Mouse (Mus musculus) testis, adult 2 months (tissue): ENCODE measurements around the gene Bcar3. TPM values are rescaled to one million over a fixed set of nuclear protein-coding genes. Genes with fewer than 3 reads are reported as not detected.

Experiments used
- H3K27ac ChIP-seq: fragments of 200-500 bp; 2 replicates; pipeline ENCODE4 v1.5.1; 2012; ENCODE audit warnings: low read depth, low read length; ENCODE audit not compliant: control insufficient read depth, insufficient read depth
- H3K27me3 ChIP-seq: fragments of 200-500 bp; 2 replicates; pipeline ENCODE4 v1.6.1; 2012; ENCODE audit warnings: mild to moderate bottlenecking, low read length, moderate library complexity; ENCODE audit not compliant: control insufficient read depth, insufficient read depth
- H3K36me3 ChIP-seq: fragments of 200-500 bp; 2 replicates; pipeline ENCODE4 v1.6.1; 2012; ENCODE audit warnings: mild to moderate bottlenecking, low read length; ENCODE audit not compliant: control insufficient read depth, insufficient read depth
- H3K4me1 ChIP-seq: fragments of 200-500 bp; 2 replicates; pipeline ENCODE4 v1.6.1; 2012; ENCODE audit warnings: low read length; ENCODE audit not compliant: control insufficient read depth, insufficient read depth
- H3K4me3 ChIP-seq: fragments of 200-500 bp; 2 replicates; pipeline ENCODE4 v1.5.1; 2012; ENCODE audit warnings: low read depth, mild to moderate bottlenecking, low read length, moderate library complexity, mixed read lengths; ENCODE audit not compliant: control insufficient read depth
- CTCF ChIP-seq: fragments of 200-500 bp; IDR thresholded peaks from 2 replicates; pipeline ENCODE4 v1.5.1; 2012; ENCODE audit warnings: low read depth, mild to moderate bottlenecking, inconsistent platforms, low read length, moderate library complexity; ENCODE audit not compliant: control insufficient read depth, insufficient read depth, insufficient replicate concordance
- POLR2A ChIP-seq: fragments of 200-500 bp; IDR thresholded peaks from 2 replicates; pipeline ENCODE4 v1.6.1; 2012; ENCODE audit warnings: low read depth, mild to moderate bottlenecking, inconsistent platforms, low read length, moderate library complexity; ENCODE audit not compliant: control insufficient read depth
- polyA plus RNA-seq: library from polyadenylated mRNA; depleted of rRNA; stranded (reverse); fragments of >200 nt; gene quantifications from 2 replicates; pipeline ENCODE4 v1.2.3, GENCODE M21; 2012

The Bcar3 gene
- polyA plus RNA-seq, 1 experiment: 12.5 TPM

- Histone ChIP-seq H3K4me1 (no peaks in the 10 kb centered on the region), H3K27me3 (no peaks in the 10 kb centered on the region), H3K27ac (no peak overlapping the region), H3K4me3 (no peak overlapping the region), H3K36me3 (no peaks in the 10 kb centered on the region)
- TF ChIP-seq CTCF (no peak), POLR2A (no peak)
Observed at GRCm38 (mm10) chr3:122446678-122447077, 152.7 kb downstream of the Bcar3 start.

GRCm38 (mm10) chr3:122448196-122448595 lies 154.3 kb downstream of the Bcar3 start:
- no peak for TF ChIP-seq CTCF
- TF ChIP-seq POLR2A: no peak
- no peak overlapping the region for H3K27ac ChIP-seq
- H3K27me3 ChIP-seq: no peaks in the 10 kb centered on the region
- H3K4me1 ChIP-seq: no peaks in the 10 kb centered on the region
- H3K4me3 ChIP-seq: no peak overlapping the region
- H3K36me3 ChIP-seq: no peaks in the 10 kb centered on the region

GRCm38 (mm10) chr3:122450041-122450440 lies 156.1 kb downstream of the Bcar3 start:
- Histone ChIP-seq H3K4me1 (no peaks in the 10 kb centered on the region), H3K27me3 (no peaks in the 10 kb centered on the region)
- TF ChIP-seq POLR2A: no peak
- TF ChIP-seq CTCF: no peak

GRCm38 (mm10) chr3:122453875-122454274 lies 159.9 kb downstream of the Bcar3 start:
- no peak for TF ChIP-seq CTCF
- no peak for TF ChIP-seq POLR2A
- H3K4me3 ChIP-seq: no peak overlapping the region
- H3K36me3 ChIP-seq: no peaks in the 10 kb centered on the region
- H3K27ac ChIP-seq: no peak overlapping the region
- H3K27me3 ChIP-seq: no peaks in the 10 kb centered on the region
- H3K4me1 ChIP-seq: no peaks in the 10 kb centered on the region

More at GRCm38 (mm10) chr3:122450041-122450440, 156.1 kb downstream of the Bcar3 start:
- Histone ChIP-seq H3K4me3 (no peak overlapping the region), H3K36me3 (no peaks in the 10 kb centered on the region), H3K27ac (no peak overlapping the region)

GRCm38 (mm10) chr3:122456156-122456555 lies 162.2 kb downstream of the Bcar3 start:
- Histone ChIP-seq H3K4me1 (no peaks in the 10 kb centered on the region), H3K27ac (no peak overlapping the region), H3K27me3 (no peaks in the 10 kb centered on the region), H3K4me3 (no peak overlapping the region), H3K36me3 (no peaks in the 10 kb centered on the region)
- TF ChIP-seq CTCF (no peak), POLR2A (no peak)

- Histone ChIP-seq H3K27me3 (no peaks in the 10 kb centered on the region), H3K36me3 (no peaks in the 10 kb centered on the region), H3K4me3 (no peak overlapping the region), H3K27ac (no peak overlapping the region), H3K4me1 (no peaks in the 10 kb centered on the region)
- no peak for TF ChIP-seq POLR2A
- TF ChIP-seq CTCF: no peak
Observed at GRCm38 (mm10) chr3:122456807-122457206, 162.9 kb downstream of the Bcar3 start.

GRCm38 (mm10) chr3:122457723-122458122 lies 163.8 kb downstream of the Bcar3 start:
- H3K4me3 ChIP-seq: no peak overlapping the region
- no peak for TF ChIP-seq CTCF
- no peak for TF ChIP-seq POLR2A
- H3K36me3 ChIP-seq: no peaks in the 10 kb centered on the region
- no peaks in the 10 kb centered on the region for H3K27me3 ChIP-seq
- no peak overlapping the region for H3K27ac ChIP-seq
- peaks cover 3% of the 10 kb centered on the region; the same call in 1 of the 2 replicates for H3K4me1 ChIP-seq

GRCm38 (mm10) chr3:122458743-122459142 lies 164.8 kb downstream of the Bcar3 start:
- H3K27ac ChIP-seq: no peak overlapping the region
- no peak overlapping the region for H3K4me3 ChIP-seq
- peaks cover 3% of the 10 kb centered on the region; the same call in 1 of the 2 replicates for H3K4me1 ChIP-seq
- no peak for TF ChIP-seq CTCF
- no peak for TF ChIP-seq POLR2A
- H3K27me3 ChIP-seq: no peaks in the 10 kb centered on the region
- no peaks in the 10 kb centered on the region for H3K36me3 ChIP-seq
